Mouse (Mus musculus) lung, adult 2 months (tissue): ENCODE measurements around the gene Shisa9.

Experiments
- CTCF ChIP-seq: fragments of 200-500 bp; IDR thresholded peaks from 2 replicates; pipeline ENCODE4 v1.5.1; 2011; ENCODE audit warnings: mild to moderate bottlenecking, low read length, control low read depth; ENCODE audit not compliant: insufficient read depth
- POLR2A ChIP-seq: fragments of 200-500 bp; IDR thresholded peaks from 2 replicates; pipeline ENCODE4 v1.6.1; 2011; ENCODE audit warnings: low read depth, mild to moderate bottlenecking, control low read depth, low read length, borderline replicate concordance; ENCODE audit errors: extremely low read depth

DNA sequence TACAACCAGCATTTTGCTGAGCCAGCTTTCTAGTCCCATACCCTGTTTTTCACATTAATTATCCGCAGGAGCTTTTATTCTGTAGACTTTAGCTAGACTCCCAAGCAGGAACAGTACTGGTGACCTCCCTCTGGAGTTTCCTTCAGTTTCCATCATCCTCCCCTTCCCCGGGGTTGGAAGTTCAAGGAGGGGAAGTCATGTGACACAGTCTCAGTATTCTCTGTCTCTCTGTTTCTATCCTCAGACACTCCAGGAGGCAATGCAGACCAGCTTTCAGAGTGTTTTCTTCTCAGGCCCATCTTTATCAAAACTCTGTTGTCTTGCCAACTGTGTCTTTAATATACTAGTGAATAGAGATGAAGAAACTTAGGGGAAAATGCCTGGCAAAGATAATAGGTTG, 250.4 kb downstream of the Shisa9 start:
- TF ChIP-seq CTCF (no peak), POLR2A (no peak)
